Mouse (Mus musculus): Measurements from ENCODE around the gene Nckap5.

Nckap5 gene

GRCm38 (mm10) chr1:126719733-126720348 lies 110.8 kb downstream of the Nckap5 start:
- ATAC-seq (ENCODE audit: insufficient number of reproducible peaks, low FRiP score, low TSS enrichment): no peak

- no peak for ATAC-seq (ENCODE audit: insufficient number of reproducible peaks, low FRiP score, low TSS enrichment)
Observed at GRCm38 (mm10) chr1:126706611-126707010, 124.0 kb downstream of the Nckap5 start.

GRCm38 (mm10) chr1:126700978-126701320 lies 129.7 kb downstream of the Nckap5 start:
- ATAC-seq (ENCODE audit: insufficient number of reproducible peaks, low FRiP score, low TSS enrichment): no peak

- ATAC-seq (ENCODE audit: insufficient number of reproducible peaks, low FRiP score, low TSS enrichment): no peak
Observed at GRCm38 (mm10) chr1:126700063-126700977, 130.3 kb downstream of the Nckap5 start.

GRCm38 (mm10) chr1:126693585-126693984 lies 137.0 kb downstream of the Nckap5 start:
- no peak for ATAC-seq (ENCODE audit: insufficient number of reproducible peaks, low FRiP score, low TSS enrichment)

GRCm38 (mm10) chr1:126688593-126688992 lies 142.0 kb downstream of the Nckap5 start:
- ATAC-seq (ENCODE audit: insufficient number of reproducible peaks, low FRiP score, low TSS enrichment): no peak

- ATAC-seq (ENCODE audit: insufficient number of reproducible peaks, low FRiP score, low TSS enrichment): peak; percentile 91
Observed at GRCm38 (mm10) chr1:126686678-126687077, 143.9 kb downstream of the Nckap5 start.

GRCm38 (mm10) chr1:126683621-126684445 lies 146.8 kb downstream of the Nckap5 start:
- ATAC-seq (ENCODE audit: insufficient number of reproducible peaks, low FRiP score, low TSS enrichment): no peak

- no peak for ATAC-seq (ENCODE audit: insufficient number of reproducible peaks, low FRiP score, low TSS enrichment)
Observed at GRCm38 (mm10) chr1:126681773-126682172, 148.8 kb downstream of the Nckap5 start.

- ATAC-seq (ENCODE audit: insufficient number of reproducible peaks, low FRiP score, low TSS enrichment): no peak
Observed at GRCm38 (mm10) chr1:126679348-126679747, 151.3 kb downstream of the Nckap5 start.

- ATAC-seq (ENCODE audit: insufficient number of reproducible peaks, low FRiP score, low TSS enrichment): no peak
Observed at GRCm38 (mm10) chr1:126677280-126677679, 153.3 kb downstream of the Nckap5 start.

- ATAC-seq (ENCODE audit: insufficient number of reproducible peaks, low FRiP score, low TSS enrichment): no peak
Observed at GRCm38 (mm10) chr1:126676769-126677168, 153.8 kb downstream of the Nckap5 start.

- no peak for ATAC-seq (ENCODE audit: insufficient number of reproducible peaks, low FRiP score, low TSS enrichment)
Observed at GRCm38 (mm10) chr1:126675142-126675541, 155.5 kb downstream of the Nckap5 start.

GRCm38 (mm10) chr1:126673238-126673637 lies 157.4 kb downstream of the Nckap5 start:
- no peak for ATAC-seq (ENCODE audit: insufficient number of reproducible peaks, low FRiP score, low TSS enrichment)

- no peak for ATAC-seq (ENCODE audit: insufficient number of reproducible peaks, low FRiP score, low TSS enrichment)
Observed at GRCm38 (mm10) chr1:126670507-126670906, 160.1 kb downstream of the Nckap5 start.

GRCm38 (mm10) chr1:126660098-126660999 lies 170.2 kb downstream of the Nckap5 start:
- no peak for ATAC-seq (ENCODE audit: insufficient number of reproducible peaks, low FRiP score, low TSS enrichment)

GRCm38 (mm10) chr1:126658731-126659130 lies 171.9 kb downstream of the Nckap5 start:
- ATAC-seq (ENCODE audit: insufficient number of reproducible peaks, low FRiP score, low TSS enrichment): no peak

GRCm38 (mm10) chr1:126656246-126656645 lies 174.4 kb downstream of the Nckap5 start:
- ATAC-seq (ENCODE audit: insufficient number of reproducible peaks, low FRiP score, low TSS enrichment): peak; percentile 87

- ATAC-seq (ENCODE audit: insufficient number of reproducible peaks, low FRiP score, low TSS enrichment): no peak
Observed at GRCm38 (mm10) chr1:126652085-126652484, 178.5 kb downstream of the Nckap5 start.

GRCm38 (mm10) chr1:126650806-126651205 lies 179.8 kb downstream of the Nckap5 start:
- no peak for ATAC-seq (ENCODE audit: insufficient number of reproducible peaks, low FRiP score, low TSS enrichment)

All from cerebellum, adult (tissue).